Mouse (Mus musculus): ENCODE measurements around the gene Uvrag.
A peak's percentile ranks its signal among the peaks of the same experiment; 100 is the strongest.

The Uvrag gene

GRCm38 (mm10) chr7:99014620-99015019 is 126.3 kb downstream of the Uvrag start:
- no peak for DNase-seq

- no peak for DNase-seq
These were observed 133.2 kb downstream of the Uvrag start for GRCm38 (mm10) chr7:99007506-99008354.

GRCm38 (mm10) chr7:99003231-99003630 is 137.7 kb downstream of the Uvrag start:
- no peak for DNase-seq

GRCm38 (mm10) chr7:98998722-98999121 is 142.2 kb downstream of the Uvrag start:
- DNase-seq = no peak

GRCm38 (mm10) chr7:98997760-98998159 is 143.2 kb downstream of the Uvrag start:
- DNase-seq = no peak

GRCm38 (mm10) chr7:98996791-98997190 is 144.2 kb downstream of the Uvrag start:
- no peak for DNase-seq

GRCm38 (mm10) chr7:98995126-98995727 is 145.7 kb downstream of the Uvrag start:
- DNase-seq = no peak

- no peak for DNase-seq
These were observed 146.8 kb downstream of the Uvrag start for GRCm38 (mm10) chr7:98994137-98994536.

GRCm38 (mm10) chr7:98993395-98993794 is 147.5 kb downstream of the Uvrag start:
- DNase-seq = no peak

- DNase-seq = no peak
These were observed 149.7 kb downstream of the Uvrag start for GRCm38 (mm10) chr7:98991204-98991761.

- no peak for DNase-seq
These were observed 150.4 kb downstream of the Uvrag start for GRCm38 (mm10) chr7:98990510-98990909.

- no peak for DNase-seq
These were observed 153.9 kb downstream of the Uvrag start for GRCm38 (mm10) chr7:98986962-98987441.

- no peak for DNase-seq
These were observed 155.0 kb downstream of the Uvrag start for GRCm38 (mm10) chr7:98985935-98986334.

- DNase-seq = no peak
These were observed 155.5 kb downstream of the Uvrag start for GRCm38 (mm10) chr7:98985489-98985888.

GRCm38 (mm10) chr7:98984319-98984718 is 156.6 kb downstream of the Uvrag start:
- DNase-seq = no peak

GRCm38 (mm10) chr7:98983058-98983457 is 157.9 kb downstream of the Uvrag start:
- no peak for DNase-seq

- no peak for DNase-seq
These were observed 159.5 kb downstream of the Uvrag start for GRCm38 (mm10) chr7:98981423-98981822.

GRCm38 (mm10) chr7:98976839-98977457 is 164.0 kb downstream of the Uvrag start:
- DNase-seq = no peak

- no peak for DNase-seq
These were observed 166.4 kb downstream of the Uvrag start for GRCm38 (mm10) chr7:98974590-98974989.

GRCm38 (mm10) chr7:98970721-98971120 is 170.2 kb downstream of the Uvrag start:
- DNase-seq = peak in 1 of 2 experiments; percentile 10

GRCm38 (mm10) chr7:98968741-98969395 is 172.1 kb downstream of the Uvrag start:
- DNase-seq = no peak

GRCm38 (mm10) chr7:98968082-98968674 is 172.8 kb downstream of the Uvrag start:
- no peak for DNase-seq
